Mouse (Mus musculus) cerebellum, adult 8-10 months (tissue): ENCODE measurements around the gene Amz2.
A peak's percentile ranks its signal among the peaks of the same experiment; 100 is the strongest.

Experiments
- DNase-seq: peaks from one replicate; pipeline ENCODE4 v3.0.0; 2022

Gene Amz2

GRCm38 (mm10) chr11:109496475-109496993 lies 70.8 kb downstream of the Amz2 start:
- DNase-seq, result no peak

GRCm38 (mm10) chr11:109496996-109497714 lies 71.4 kb downstream of the Amz2 start:
- DNase-seq, result no peak

GRCm38 (mm10) chr11:109497990-109498389 lies 72.2 kb downstream of the Amz2 start:
- DNase-seq, result no peak

GRCm38 (mm10) chr11:109500206-109500605 lies 74.5 kb downstream of the Amz2 start:
- DNase-seq, result peak; percentile 73
